Mouse (Mus musculus) c-Kit-negative CD71-positive TER-119-positive erythroid progenitor cells, embryonic 14.5 days (primary cell): ENCODE measurements around the gene Zfp759.
"Not testable (repeated sequence)": the region's sequence is repeated elsewhere in the genome, so short reads cannot be mapped to it uniquely, and the experiment has no call there.

Source experiments
- DNase-seq: peaks from one replicate; pipeline ENCODE4 v3.0.0-alpha.2; 2013; ENCODE audit warnings: low read depth, low spot score

Gene Zfp759

GRCm38 (mm10) chr13:67121360-67121759 is at the start of gene Zfp759:
Zfp759 (plus strand) TSS chr13:67121660.
- not testable (repeated sequence) for DNase-seq

- no peak for DNase-seq
Observed at GRCm38 (mm10) chr13:67072786-67073185, 48.7 kb upstream of the Zfp759 start.

- no peak for DNase-seq
Observed at GRCm38 (mm10) chr13:67077244-67077643, 44.2 kb upstream of the Zfp759 start.

- DNase-seq = peak; percentile 31
Observed at GRCm38 (mm10) chr13:67081142-67081713, 40.2 kb upstream of the Zfp759 start.

- DNase-seq = no peak
Observed at GRCm38 (mm10) chr13:67081946-67082345, 39.5 kb upstream of the Zfp759 start.

- no peak for DNase-seq
Observed at GRCm38 (mm10) chr13:67090154-67090553, 31.3 kb upstream of the Zfp759 start.

- DNase-seq = no peak
Observed at GRCm38 (mm10) chr13:67097876-67098275, 23.6 kb upstream of the Zfp759 start, which contains the start of gene Zfp708. Zfp708 (minus strand) TSS chr13:67097976.

- no peak for DNase-seq
Observed at GRCm38 (mm10) chr13:67107681-67108080, 13.8 kb upstream of the Zfp759 start.

- DNase-seq = peak; percentile 96
Observed at GRCm38 (mm10) chr13:67108194-67108820, 13.2 kb upstream of the Zfp759 start, which contains the start of gene Gm28557. Gm28557 (minus strand) TSS chr13:67108604.

GRCm38 (mm10) chr13:67108821-67109206 is 12.6 kb upstream of the Zfp759 start:
- DNase-seq = no peak

GRCm38 (mm10) chr13:67112096-67112495 is 9.4 kb upstream of the Zfp759 start:
- DNase-seq = no peak

- no peak for DNase-seq
Observed at GRCm38 (mm10) chr13:67113287-67113686, 8.2 kb upstream of the Zfp759 start.

- DNase-seq = not testable (repeated sequence)
Observed at GRCm38 (mm10) chr13:67116163-67116562, 5.3 kb upstream of the Zfp759 start, which contains the start of gene Rslcan18. Rslcan18 (minus strand) TSS chr13:67116263.

- no peak for DNase-seq
Observed at GRCm38 (mm10) chr13:67124460-67124859, 3.0 kb downstream of the Zfp759 start.

GRCm38 (mm10) chr13:67127507-67127906 is 6.0 kb downstream of the Zfp759 start:
- DNase-seq = not testable (repeated sequence)

GRCm38 (mm10) chr13:67128038-67128721 is 6.7 kb downstream of the Zfp759 start:
- DNase-seq = no peak

GRCm38 (mm10) chr13:67166122-67166521 is 44.7 kb downstream of the Zfp759 start:
- DNase-seq = not testable (repeated sequence)

- DNase-seq = not testable (repeated sequence)
Observed at GRCm38 (mm10) chr13:67172991-67173722, 51.7 kb downstream of the Zfp759 start, which contains the start of gene Rsl1. Rsl1 (plus strand) TSS chr13:67173182.

- DNase-seq = no peak
Observed at GRCm38 (mm10) chr13:67173723-67174055, 52.2 kb downstream of the Zfp759 start.
